Mouse (Mus musculus): ENCODE results near the gene Ppp2r1b.

DNA sequence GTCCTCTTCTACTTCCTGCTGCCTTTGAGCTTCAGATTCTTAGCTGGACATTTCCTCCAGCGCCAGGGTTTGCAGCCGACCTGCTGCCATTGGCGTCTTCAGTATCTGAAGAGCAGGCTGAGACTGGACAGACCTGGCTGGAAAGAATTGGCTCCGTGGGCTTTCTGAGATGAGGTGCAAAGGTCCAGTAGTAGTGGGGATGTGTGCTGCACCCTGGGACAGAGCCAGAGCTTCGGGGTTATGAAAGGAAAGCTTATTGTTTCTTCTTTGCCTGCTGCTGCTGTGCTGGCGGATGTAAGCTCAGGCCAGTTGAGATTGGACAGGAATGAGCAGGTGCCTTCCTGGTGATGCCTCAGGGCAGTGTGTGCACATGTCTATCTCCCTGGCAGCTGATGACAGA, 28.9 kb downstream of the Ppp2r1b start:
- TF ChIP-seq CTCF (IDR thresholded peaks at IDR 0.05; ENCODE audit: low read depth, low read length) (no peak), POLR2A (IDR thresholded peaks at IDR 0.05; ENCODE audit: insufficient read depth, low read length) (no peak), EP300 (IDR thresholded peaks at IDR 0.05; ENCODE audit: insufficient read depth, low read depth, low read length) (no peak)

Data from ES-Bruce4 (cell line).